Mouse (Mus musculus): Measurements from ENCODE around the gene Ubp1. TPM values are rescaled to one million over a fixed set of nuclear protein-coding genes. Genes with fewer than 3 reads are reported as not detected.

Gene Ubp1
- total RNA-seq, 4 experiments from 2014 or later = 68.5 to 87.8 (median 80.9) TPM

DNA sequence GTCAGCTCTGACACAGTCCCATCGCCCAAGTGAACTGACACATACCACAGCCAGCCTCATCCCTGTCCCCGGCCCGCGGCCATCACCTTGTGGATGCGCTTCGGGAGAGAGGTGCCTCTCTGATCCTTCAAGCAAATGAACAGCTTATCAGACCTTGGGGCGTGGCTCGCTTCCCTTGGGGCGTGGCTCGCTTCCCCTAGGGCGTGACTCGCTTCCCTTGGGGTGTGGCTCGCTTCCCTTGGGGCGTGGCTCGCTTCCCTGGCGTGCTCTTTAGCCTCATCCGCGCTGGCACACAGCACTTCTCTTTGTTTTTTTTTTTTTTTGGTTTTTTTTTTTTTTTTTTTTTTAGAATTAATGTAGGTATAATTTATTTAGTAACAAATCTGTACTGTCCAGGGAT is 80.5 kb downstream of the Ubp1 start:
- no peak for DNase-seq (ENCODE audit: low spot score in 2 of 2)

GRCm38 (mm10) chr9:114014034-114014433 is 83.3 kb downstream of the Ubp1 start:
- DNase-seq (ENCODE audit: low spot score in 2 of 2) = no peak

DNA sequence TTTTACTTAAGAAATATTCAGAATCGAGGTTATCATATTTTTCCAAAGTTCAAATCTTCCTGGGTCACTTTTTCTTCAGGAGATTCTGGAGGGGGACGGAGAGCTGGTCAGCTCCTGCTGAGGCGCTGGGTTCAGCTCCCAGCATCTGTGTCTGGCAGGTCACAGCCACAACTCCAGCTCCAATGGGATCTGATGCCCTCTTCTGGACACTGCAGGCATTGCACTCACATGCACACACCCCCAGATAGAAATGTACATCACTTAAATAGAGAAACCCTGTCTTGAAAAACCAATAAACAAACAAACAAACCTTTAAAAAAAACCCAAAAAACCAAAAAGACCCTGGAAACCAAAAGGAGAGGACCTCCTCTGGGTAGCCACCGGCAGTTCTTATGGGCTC is 85.0 kb downstream of the Ubp1 start:
- no peak for DNase-seq (ENCODE audit: low spot score in 2 of 2)

- DNase-seq (ENCODE audit: low spot score in 2 of 2) = no peak
Observed at GRCm38 (mm10) chr9:114016402-114016801, 85.7 kb downstream of the Ubp1 start.

GRCm38 (mm10) chr9:114019012-114019762 is 88.5 kb downstream of the Ubp1 start:
- no peak for DNase-seq (ENCODE audit: low spot score in 2 of 2)

GRCm38 (mm10) chr9:114022141-114022540 is 91.4 kb downstream of the Ubp1 start:
- no peak for DNase-seq (ENCODE audit: low spot score in 2 of 2)

DNA sequence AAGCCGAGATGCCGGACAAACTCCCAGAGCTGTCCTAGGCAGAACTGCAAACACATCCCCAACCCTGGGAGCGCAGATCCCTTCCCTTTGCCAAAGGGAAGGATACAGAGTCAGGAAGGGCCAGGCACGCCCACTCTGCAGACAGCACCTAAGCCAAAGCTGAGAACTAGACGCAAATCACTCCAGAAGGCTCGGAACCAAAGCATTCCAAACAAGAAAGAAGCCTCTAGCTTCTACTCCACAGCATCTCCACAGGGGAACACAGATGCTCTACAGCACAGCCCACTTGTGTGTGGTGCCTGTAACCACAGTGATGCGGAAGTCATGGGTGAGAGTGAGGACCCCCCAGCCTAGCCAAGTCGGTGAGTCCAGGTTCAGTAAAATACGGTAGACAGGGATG is 94.4 kb downstream of the Ubp1 start:
- DNase-seq (ENCODE audit: low spot score in 2 of 2) = no peak

- no peak for DNase-seq (ENCODE audit: low spot score in 2 of 2)
Observed at GRCm38 (mm10) chr9:114025846-114026245, 95.1 kb downstream of the Ubp1 start.

GRCm38 (mm10) chr9:114026261-114026934 is 95.7 kb downstream of the Ubp1 start:
- DNase-seq (ENCODE audit: low spot score in 2 of 2) = peak; percentile 83

Other genes with a start within 250 kb of the Ubp1 start
- 10 to 100 TPM; 65.8 to 74.4 (median 68.9) TPM for gene Pdcd6ip, start 222.7 kb upstream of the Ubp1 start, total RNA-seq (2022)
- gene Clasp2, start 189.5 kb upstream of the Ubp1 start, total RNA-seq (2022) = 100 to 1,000 TPM; 189 to 217 (median 199) TPM
- gene Fbxl2, start 115.3 kb downstream of the Ubp1 start, total RNA-seq (2022) = 10 to 100 TPM; 31.7 to 41.2 (median 36.7) TPM
- 1 to 10 TPM; 2.2 to 3.2 (median 2.7) TPM for gene Susd5, start 126.2 kb downstream of the Ubp1 start, total RNA-seq (2022)

Data from layer of hippocampus, adult 8-10 months (tissue).